Mouse (Mus musculus): ENCODE data around the gene Tex261. TPM values are rescaled to one million over a fixed set of nuclear protein-coding genes. Genes with fewer than 3 reads are reported as not detected.

The Tex261 gene
- polyA plus RNA-seq, 1 experiment from 2014 or later: 88.5 TPM

- WGBS: 58% methylated on average over 14 of the region's 14 CpGs
- Histone ChIP-seq H3K9me3 (replicated peaks) (no peaks in the 10 kb centered on the region), H3K27ac (replicated peaks) (no peak overlapping the region), H3K9ac (no peak overlapping the region), H3K27me3 (peaks cover 30% of the 10 kb centered on the region), H3K4me3 (replicated peaks) (no peak overlapping the region), H3K36me3 (no peaks in the 10 kb centered on the region), H3K4me2 (replicated peaks) (no peak overlapping the region), H3K4me1 (no peaks in the 10 kb centered on the region)
- ATAC-seq (ENCODE audit: insufficient number of reproducible peaks, low FRiP score, low TSS enrichment, low read depth): no peak
These were observed 46.2 kb downstream of the Tex261 start for GRCm38 (mm10) chr6:83729350-83729970.

GRCm38 (mm10) chr6:83728488-83728887 is 47.1 kb downstream of the Tex261 start:
- Histone ChIP-seq H3K9me3 (replicated peaks) (no peaks in the 10 kb centered on the region), H3K36me3 (no peaks in the 10 kb centered on the region), H3K4me3 (replicated peaks) (no peak overlapping the region), H3K4me1 (0 out of 2 replicates have a peak, but pooled peaks cover under 1% of the 10 kb centered on the region), H3K4me2 (replicated peaks) (no peak overlapping the region), H3K9ac (no peak overlapping the region), H3K27ac (replicated peaks) (no peak overlapping the region), H3K27me3 (peaks cover 36% of the 10 kb centered on the region)
- whole genome bisulfite sequencing: 83% methylated on average over 3 of the region's 3 CpGs
- no peak for ATAC-seq (ENCODE audit: insufficient number of reproducible peaks, low FRiP score, low TSS enrichment, low read depth)

- ATAC-seq (ENCODE audit: insufficient number of reproducible peaks, low FRiP score, low TSS enrichment, low read depth): no peak
- H3K9ac ChIP-seq: no peak overlapping the region
- WGBS: 38% methylated on average over 4 of the region's 4 CpGs
These were observed 48.4 kb downstream of the Tex261 start for GRCm38 (mm10) chr6:83727178-83727577.

GRCm38 (mm10) chr6:83722526-83722925 is 53.1 kb downstream of the Tex261 start:
- H3K4me2 ChIP-seq (replicated peaks): no peak overlapping the region
- no peaks in the 10 kb centered on the region for H3K36me3 ChIP-seq
- H3K4me3 ChIP-seq (replicated peaks): no peak overlapping the region
- ATAC-seq (ENCODE audit: insufficient number of reproducible peaks, low FRiP score, low TSS enrichment, low read depth): no peak
- H3K27ac ChIP-seq (replicated peaks): no peak overlapping the region
- no peak overlapping the region for H3K9ac ChIP-seq
- peaks cover 69% of the 10 kb centered on the region for H3K27me3 ChIP-seq
- 0 out of 2 replicates have a peak, but pooled peaks cover 4% of the 10 kb centered on the region for H3K4me1 ChIP-seq
- H3K9me3 ChIP-seq (replicated peaks): no peaks in the 10 kb centered on the region
- WGBS: 20% methylated on average over 6 of the region's 6 CpGs

More at GRCm38 (mm10) chr6:83727178-83727577, 48.4 kb downstream of the Tex261 start:
- Histone ChIP-seq H3K36me3 (no peaks in the 10 kb centered on the region), H3K27me3 (peaks cover 38% of the 10 kb centered on the region), H3K4me3 (replicated peaks) (no peak overlapping the region), H3K9me3 (replicated peaks) (no peaks in the 10 kb centered on the region), H3K4me1 (0 out of 2 replicates have a peak, but pooled peaks cover 4% of the 10 kb centered on the region), H3K27ac (replicated peaks) (no peak overlapping the region), H3K4me2 (replicated peaks) (no peak overlapping the region)

Other genes with a start within 250 kb of the Tex261 start
- 19.5 and 20.9 TPM in 2 replicates for gene Actg2, start 239.5 kb downstream of the Tex261 start, polyA plus RNA-seq (2015; fragmentation: Nextera tagmentation; extraction: Ambion mirVana)
- 31.5 and 32.5 TPM in 2 replicates for gene Stambp, start 203.1 kb downstream of the Tex261 start, polyA plus RNA-seq (2015; fragmentation: Nextera tagmentation; extraction: Ambion mirVana)
- gene Clec4f, start 119.6 kb downstream of the Tex261 start, polyA plus RNA-seq (2015; fragmentation: Nextera tagmentation; extraction: Ambion mirVana): not detected in 2 replicates
- gene Cd207, start 98.0 kb downstream of the Tex261 start, polyA plus RNA-seq (2015; fragmentation: Nextera tagmentation; extraction: Ambion mirVana): not detected in 2 replicates
- gene Vax2, start 64.5 kb downstream of the Tex261 start, polyA plus RNA-seq (2015; fragmentation: Nextera tagmentation; extraction: Ambion mirVana): 0.17 and 0.49 TPM in 2 replicates
- 3.7 and 5.2 TPM in 2 replicates for gene Atp6v1b1, start 32.8 kb downstream of the Tex261 start, polyA plus RNA-seq (2015; fragmentation: Nextera tagmentation; extraction: Ambion mirVana)
- not detected in 2 replicates for gene Ankrd53, start 13.2 kb downstream of the Tex261 start, polyA plus RNA-seq (2015; fragmentation: Nextera tagmentation; extraction: Ambion mirVana)
- 68.2 and 70.3 TPM in 2 replicates for gene Nagk, start 19.2 kb upstream of the Tex261 start, polyA plus RNA-seq (2015; fragmentation: Nextera tagmentation; extraction: Ambion mirVana)
- 19.9 and 20.4 TPM in 2 replicates for gene Paip2b, start 55.9 kb upstream of the Tex261 start, polyA plus RNA-seq (2015; fragmentation: Nextera tagmentation; extraction: Ambion mirVana)
- 52.7 and 56.5 TPM in 2 replicates for gene Zfp638, start 91.3 kb upstream of the Tex261 start, polyA plus RNA-seq (2015; fragmentation: Nextera tagmentation; extraction: Ambion mirVana)
- gene Dysf, start 232.8 kb upstream of the Tex261 start, polyA plus RNA-seq (2015; fragmentation: Nextera tagmentation; extraction: Ambion mirVana): 9.6 and 11.8 TPM in 2 replicates

Data from embryonic facial prominence, embryonic 15.5 days (tissue).